Mouse (Mus musculus): ENCODE measurements around the gene Mutyh.
"Not testable (repeated sequence)": the region's sequence is repeated elsewhere in the genome, so short reads cannot be mapped to it uniquely, and the experiment has no call there.

Mutyh gene

GRCm38 (mm10) chr4:116820902-116821693 lies 13.6 kb downstream of the Mutyh start:
- DNase-seq = peak; percentile 40

GRCm38 (mm10) chr4:116821694-116822016 lies 14.1 kb downstream of the Mutyh start, which contains the start of gene Hpdl:
Gene Hpdl, minus strand, starts transcription at chr4:116821707.
- no peak for DNase-seq

- peak; percentile 80 for DNase-seq
Measured at GRCm38 (mm10) chr4:116824541-116825004, 17.1 kb downstream of the Mutyh start.

- peak; percentile 21 for DNase-seq
Measured at GRCm38 (mm10) chr4:116827819-116828218, 20.3 kb downstream of the Mutyh start.

GRCm38 (mm10) chr4:116829364-116830069 lies 22.0 kb downstream of the Mutyh start:
- no peak for DNase-seq

GRCm38 (mm10) chr4:116830070-116830368 lies 22.5 kb downstream of the Mutyh start:
- DNase-seq = no peak

GRCm38 (mm10) chr4:116838999-116839398 lies 31.5 kb downstream of the Mutyh start:
- DNase-seq = no peak

- not testable (repeated sequence) for DNase-seq
Measured at GRCm38 (mm10) chr4:116840096-116840495, 32.6 kb downstream of the Mutyh start.

- no peak for DNase-seq
Measured at GRCm38 (mm10) chr4:116840841-116841240, 33.3 kb downstream of the Mutyh start.

- DNase-seq = no peak
Measured at GRCm38 (mm10) chr4:116844324-116844723, 36.8 kb downstream of the Mutyh start.

- no peak for DNase-seq
Measured at GRCm38 (mm10) chr4:116849901-116850300, 42.4 kb downstream of the Mutyh start.

- DNase-seq = no peak
Measured at GRCm38 (mm10) chr4:116854286-116854685, 46.8 kb downstream of the Mutyh start.

GRCm38 (mm10) chr4:116857203-116857602 lies 49.7 kb downstream of the Mutyh start:
- DNase-seq = no peak

GRCm38 (mm10) chr4:116859711-116860110 lies 52.2 kb downstream of the Mutyh start:
- no peak for DNase-seq

GRCm38 (mm10) chr4:116862023-116862422 lies 54.5 kb downstream of the Mutyh start:
- no peak for DNase-seq

Measured in thymus, postnatal 25 days (tissue).